Mouse (Mus musculus) cerebellum, adult 11 months (tissue): Measurements from ENCODE around the gene Bag6.

Experiments
- DNase-seq: peaks from one replicate; pipeline ENCODE4 v3.0.0; 2022

Bag6 gene

GRCm38 (mm10) chr17:35196321-35196641 is 61.3 kb downstream of the Bag6 start:
- no peak for DNase-seq
